Mouse (Mus musculus) adrenal gland, adult 8-10 months (tissue): ENCODE measurements around the gene Rpl27a. TPM values are rescaled to one million over a fixed set of nuclear protein-coding genes. Genes with fewer than 3 reads are reported as not detected.

Experiments
- DNase-seq: peaks from one replicate; pipeline ENCODE4 v3.0.0; 2022
- microRNA-seq, 2 experiments: library from miRNA; unstranded; fragments of <30 nt; microRNA quantifications; one replicate each; pipeline ENCODE4 v1.2.0; 2022
- total RNA-seq, 4 experiments: library from RNA; stranded (reverse); gene quantifications; 2 replicates each; pipeline ENCODE4 v1.2.4; 2022

The Rpl27a gene
- total RNA-seq, 4 experiments from 2014 or later, result 217 to 234 (median 223) TPM

DNA sequence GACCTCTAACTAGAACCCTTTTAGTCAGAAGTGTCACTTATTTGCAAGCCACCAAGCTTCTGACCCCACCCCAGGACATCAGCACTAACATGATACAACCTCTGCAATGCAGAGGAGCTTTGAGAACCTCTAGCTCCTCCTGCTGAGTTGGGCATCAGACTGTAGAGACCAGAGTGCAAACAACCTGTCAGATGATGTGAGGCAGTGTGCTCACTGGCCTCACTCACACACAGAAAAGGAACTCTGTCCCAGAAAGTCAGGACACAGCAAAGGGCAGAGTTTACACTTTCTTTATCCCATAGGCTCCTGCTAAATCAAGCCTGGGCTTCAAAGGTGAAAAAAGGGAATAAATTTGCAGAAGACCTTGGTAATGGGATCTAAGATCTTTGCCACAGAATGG is 47.4 kb downstream of the Rpl27a start:
- DNase-seq, result no peak

DNA sequence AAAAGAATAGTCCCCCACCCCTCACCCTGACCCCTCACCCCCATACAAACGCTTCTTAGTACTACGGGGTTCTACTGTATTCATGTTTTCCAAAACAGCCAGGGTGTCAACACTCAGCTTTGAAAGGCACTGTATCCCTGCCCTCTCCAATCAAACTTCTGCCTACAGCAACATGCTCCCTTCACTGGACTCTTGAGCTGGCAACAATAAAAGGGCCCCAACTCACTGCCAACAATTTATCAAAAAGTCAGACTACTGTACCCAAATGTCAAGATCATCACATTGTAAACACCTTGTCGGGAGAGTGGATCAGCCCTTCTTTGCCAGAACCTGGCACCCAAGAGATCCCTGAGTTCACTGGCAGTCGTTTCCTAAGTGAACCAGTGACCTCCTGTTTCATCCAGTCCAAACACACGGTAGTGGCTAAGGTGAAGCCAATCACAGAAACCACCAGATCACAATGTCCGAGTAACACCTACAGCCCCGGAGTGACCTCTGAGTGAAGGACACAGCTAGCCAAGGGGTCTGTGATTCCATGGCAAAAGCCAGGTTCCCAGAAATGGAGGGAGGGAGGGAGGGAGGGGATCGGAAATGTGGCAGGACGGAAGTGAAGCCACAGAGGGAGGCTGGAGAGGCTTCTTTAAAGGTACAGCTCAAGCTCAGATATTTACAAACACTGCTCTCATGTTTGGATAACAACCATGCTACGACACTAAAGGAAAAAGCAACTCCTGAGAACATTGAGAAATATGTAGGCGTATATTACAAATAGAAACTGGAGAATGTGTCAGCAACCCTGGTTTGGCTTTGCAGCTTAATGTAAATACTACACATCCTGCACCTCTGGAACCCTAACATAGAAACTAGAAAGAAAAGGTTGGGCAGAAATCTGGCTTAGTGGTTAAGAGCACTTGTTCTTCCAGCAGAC is 48.2 kb downstream of the Rpl27a start:
- DNase-seq, result no peak

GRCm38 (mm10) chr7:109568391-109568892 is 49.5 kb downstream of the Rpl27a start:
- no peak for DNase-seq

Small RNA genes lying within 50 kb of the gene (microRNA-seq; reads per million reads assigned to microRNA genes)
- gene Gm47284, result 0.35 to 0.84 reads per million in 2 experiments

Other genes with a start within 250 kb of the Rpl27a start
- gene Stk33, start 80.1 kb upstream of the Rpl27a start, total RNA-seq, result 1 to 10 TPM in 3 of 4 experiments, under 1 TPM in 1; 0.38 to 2.0 (median 1.4) TPM
- gene Trim66, start 11.0 kb upstream of the Rpl27a start, total RNA-seq, result under 1 TPM; 0.17 to 0.42 (median 0.35) TPM
- gene St5, start 184.5 kb downstream of the Rpl27a start, total RNA-seq, result 10 to 100 TPM; 26.9 to 62.4 (median 40.9) TPM
- gene Akip1, start 184.5 kb downstream of the Rpl27a start, total RNA-seq, result 10 to 100 TPM; 21.7 to 30.6 (median 23.6) TPM
- gene BC051019, start 204.7 kb downstream of the Rpl27a start, total RNA-seq, result under 1 TPM in 1 of 4 experiments, not detected in 3; 0.44 TPM
- under 1 TPM in 2 of 4 experiments, not detected in 2; 0.46 to 0.99 TPM for gene Ascl3, start 212.6 kb downstream of the Rpl27a start, total RNA-seq
- 10 to 100 TPM; 48.7 to 52.2 (median 51.1) TPM for gene Tmem9b, start 233.7 kb downstream of the Rpl27a start, total RNA-seq